Mouse (Mus musculus): Measurements from ENCODE around the gene BC052040. TPM values are rescaled to one million over a fixed set of nuclear protein-coding genes. Genes with fewer than 3 reads are reported as not detected.

BC052040 gene
- polyA plus RNA-seq, 1 experiment from 2014 or later: 12.2 TPM

DNA sequence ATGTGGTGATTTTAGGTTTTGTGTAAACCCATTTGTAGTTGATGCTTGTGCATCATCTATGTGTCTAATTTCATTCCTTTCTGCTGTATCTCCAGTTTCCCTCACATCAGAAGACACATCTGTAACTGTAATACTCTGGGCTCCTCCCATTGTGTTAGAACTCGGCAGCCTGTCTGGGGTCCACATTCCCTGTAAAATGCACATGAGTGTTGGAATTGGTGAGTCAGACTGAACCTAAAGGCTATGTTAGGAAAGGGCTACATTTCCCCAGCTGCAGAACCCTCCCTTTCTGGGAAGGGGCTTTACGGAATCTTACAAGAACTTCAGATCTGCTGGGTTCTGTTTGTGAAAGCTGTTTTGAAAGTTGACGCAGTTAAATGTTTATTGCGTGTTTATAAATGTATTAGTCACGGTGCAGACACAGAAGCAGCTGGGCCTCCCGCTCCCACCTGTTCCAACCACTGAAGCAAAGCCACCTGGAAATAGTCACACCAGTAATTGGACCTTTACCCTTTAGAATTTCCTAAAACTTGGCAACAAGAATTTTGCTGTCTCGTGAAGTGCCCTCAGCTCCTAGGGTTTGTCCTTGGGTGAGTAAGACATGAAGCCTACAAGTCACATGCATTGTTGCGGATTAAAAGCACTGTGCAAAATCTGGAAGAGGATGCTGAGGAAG is 151.6 kb downstream of the BC052040 start:
- ATAC-seq (ENCODE audit: insufficient number of reproducible peaks, insufficient read depth, low FRiP score, low TSS enrichment, low read depth): no peak
- no peak overlapping the region for H3K9ac ChIP-seq
- H3K4me1 ChIP-seq: peaks cover 9% of the 10 kb centered on the region
- no peaks in the 10 kb centered on the region; the same call in 1 of the 2 replicates for H3K36me3 ChIP-seq
- no peak overlapping the region for H3K4me2 ChIP-seq
- H3K27me3 ChIP-seq: peaks cover 16% of the 10 kb centered on the region; the same call in 1 of the 2 replicates
- WGBS: 47% methylated on average over 8 of the region's 8 CpGs
- no peaks in the 10 kb centered on the region for H3K9me3 ChIP-seq
- no peak overlapping the region for H3K4me3 ChIP-seq
- H3K27ac ChIP-seq: no peak overlapping the region

DNA sequence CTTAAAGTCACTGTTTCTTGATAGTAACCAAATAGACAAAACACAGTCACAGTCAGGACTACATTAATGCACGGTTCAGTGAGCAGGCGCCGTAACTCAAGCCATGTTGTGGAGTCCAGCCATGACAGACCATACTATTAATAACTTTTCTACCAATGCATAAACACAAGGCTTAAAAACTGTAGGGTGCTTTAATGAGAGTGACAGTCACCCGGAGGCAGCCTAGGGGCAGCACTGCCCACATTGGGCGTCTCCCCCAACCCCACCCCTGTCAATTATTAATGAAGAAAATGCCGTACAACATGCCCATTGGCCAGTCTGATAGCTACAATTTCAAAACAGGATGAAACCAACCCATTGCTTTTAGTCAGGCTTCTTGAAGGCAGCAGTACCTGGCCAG is 153.3 kb downstream of the BC052040 start:
- ATAC-seq (ENCODE audit: insufficient number of reproducible peaks, insufficient read depth, low FRiP score, low TSS enrichment, low read depth): no peak
- no peak overlapping the region for H3K4me2 ChIP-seq
- H3K9ac ChIP-seq: no peak overlapping the region
- no peak overlapping the region for H3K4me3 ChIP-seq
- H3K27me3 ChIP-seq: peaks cover 15% of the 10 kb centered on the region; the same call in 1 of the 2 replicates
- H3K4me1 ChIP-seq: peaks cover 9% of the 10 kb centered on the region
- no peaks in the 10 kb centered on the region for H3K36me3 ChIP-seq
- 90% methylated on average over 6 of the region's 6 CpGs for WGBS
- H3K9me3 ChIP-seq: no peaks in the 10 kb centered on the region
- H3K27ac ChIP-seq: no peak overlapping the region

DNA sequence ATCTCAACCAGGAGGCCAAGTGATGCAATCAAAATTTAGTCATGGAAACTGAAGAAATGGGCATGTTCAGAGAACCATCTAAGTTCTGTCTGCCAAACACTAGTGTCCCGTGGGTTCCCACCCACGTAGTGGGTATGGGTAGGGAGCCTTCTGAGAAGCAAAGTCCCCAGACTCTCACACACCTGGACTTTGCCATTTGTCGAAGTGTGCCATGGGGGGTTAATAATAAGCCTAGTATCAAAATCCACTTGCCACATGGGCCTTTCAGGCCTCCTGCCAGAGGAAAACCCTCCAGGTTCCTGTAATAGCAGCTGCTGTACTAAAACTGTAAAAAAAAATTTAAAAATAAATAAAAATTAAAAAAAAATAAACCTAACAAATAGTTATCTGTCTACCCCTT is 154.9 kb downstream of the BC052040 start:
- H3K36me3 ChIP-seq: no peaks in the 10 kb centered on the region
- no peak overlapping the region for H3K4me2 ChIP-seq
- 90% methylated on average over 3 of the region's 3 CpGs for WGBS
- 0 out of 2 replicates have a peak, but pooled peaks cover 5% of the 10 kb centered on the region for H3K27me3 ChIP-seq
- no peaks in the 10 kb centered on the region for H3K9me3 ChIP-seq
- no peak overlapping the region for H3K9ac ChIP-seq
- peaks cover 9% of the 10 kb centered on the region for H3K4me1 ChIP-seq
- no peak overlapping the region for H3K4me3 ChIP-seq
- H3K27ac ChIP-seq: no peak overlapping the region
- ATAC-seq (ENCODE audit: insufficient number of reproducible peaks, insufficient read depth, low FRiP score, low TSS enrichment, low read depth): no peak

- Histone ChIP-seq H3K36me3 (no peaks in the 10 kb centered on the region), H3K9ac (no peak overlapping the region), H3K27me3 (0 out of 2 replicates have a peak, but pooled peaks cover 5% of the 10 kb centered on the region), H3K9me3 (no peaks in the 10 kb centered on the region), H3K27ac (no peak overlapping the region), H3K4me2 (no peak overlapping the region), H3K4me1 (peaks cover 8% of the 10 kb centered on the region), H3K4me3 (no peak overlapping the region)
- WGBS: 22% methylated on average over 2 of the region's 2 CpGs
- no peak for ATAC-seq (ENCODE audit: insufficient number of reproducible peaks, insufficient read depth, low FRiP score, low TSS enrichment, low read depth)
Observed at GRCm38 (mm10) chr2:115737966-115738365, 156.4 kb downstream of the BC052040 start.

DNA sequence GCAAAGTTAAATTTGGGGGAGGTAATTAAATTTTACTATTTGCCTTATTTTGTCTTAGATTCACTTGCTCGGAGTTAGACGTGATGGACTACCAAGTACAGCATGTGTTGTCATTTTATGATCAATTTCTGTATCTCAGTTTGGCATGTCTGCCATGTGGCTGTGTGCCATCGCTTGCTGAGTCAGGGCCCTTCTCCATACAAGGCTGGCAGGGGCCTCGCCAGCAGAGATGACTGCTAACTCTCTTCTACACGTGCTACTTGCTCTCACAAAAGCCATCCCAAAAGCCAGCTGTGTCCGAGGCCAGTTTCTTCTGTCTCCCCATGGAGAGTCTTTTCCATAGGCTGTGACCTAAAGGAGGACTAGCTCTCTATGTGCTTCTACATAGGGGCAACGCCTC is 160.5 kb downstream of the BC052040 start:
- ATAC-seq (ENCODE audit: insufficient number of reproducible peaks, insufficient read depth, low FRiP score, low TSS enrichment, low read depth): no peak
- 66% methylated on average over 7 of the region's 7 CpGs for WGBS
- H3K4me2 ChIP-seq: no peak overlapping the region
- no peaks in the 10 kb centered on the region for H3K36me3 ChIP-seq
- no peak overlapping the region for H3K27ac ChIP-seq
- 0 out of 2 replicates have a peak, but pooled peaks cover 3% of the 10 kb centered on the region for H3K27me3 ChIP-seq
- H3K9ac ChIP-seq: no peak overlapping the region
- H3K4me3 ChIP-seq: no peak overlapping the region
- H3K4me1 ChIP-seq: peaks cover 3% of the 10 kb centered on the region
- H3K9me3 ChIP-seq: no peaks in the 10 kb centered on the region

DNA sequence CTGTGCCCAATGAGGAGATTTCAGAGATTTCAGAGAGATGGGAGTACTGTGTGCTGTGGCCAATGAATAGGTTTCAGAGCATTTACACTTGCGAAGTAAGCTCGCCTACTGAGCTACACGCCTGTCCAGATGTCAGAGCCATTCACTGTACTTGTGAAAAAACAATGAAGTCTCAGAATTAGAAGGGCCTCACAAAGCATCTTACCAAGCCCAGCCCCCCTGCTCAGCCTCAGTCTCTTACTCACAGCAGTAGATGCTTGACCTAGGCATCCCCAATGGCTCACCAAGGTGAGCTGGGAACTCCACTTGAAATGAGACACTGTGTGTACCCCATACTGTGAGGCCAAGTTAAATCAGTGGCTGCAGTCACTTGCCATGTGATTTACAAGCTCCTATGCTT is 166.1 kb downstream of the BC052040 start:
- Histone ChIP-seq H3K27me3 (no peaks in the 10 kb centered on the region), H3K9me3 (no peaks in the 10 kb centered on the region), H3K4me3 (no peak overlapping the region), H3K27ac (no peak overlapping the region), H3K4me1 (0 out of 2 replicates have a peak, but pooled peaks cover 2% of the 10 kb centered on the region), H3K4me2 (no peak overlapping the region), H3K36me3 (no peaks in the 10 kb centered on the region), H3K9ac (no peak overlapping the region)
- no peak for ATAC-seq (ENCODE audit: insufficient number of reproducible peaks, insufficient read depth, low FRiP score, low TSS enrichment, low read depth)
- 88% methylated on average over 3 of the region's 3 CpGs for WGBS

- H3K36me3 ChIP-seq: no peaks in the 10 kb centered on the region
- H3K9me3 ChIP-seq: no peaks in the 10 kb centered on the region
- no peak overlapping the region for H3K4me2 ChIP-seq
- no peak for ATAC-seq (ENCODE audit: insufficient number of reproducible peaks, insufficient read depth, low FRiP score, low TSS enrichment, low read depth)
- H3K4me1 ChIP-seq: 0 out of 2 replicates have a peak, but pooled peaks cover 2% of the 10 kb centered on the region
- 67% methylated on average over 7 of the region's 7 CpGs for WGBS
- H3K9ac ChIP-seq: no peak overlapping the region
- no peak overlapping the region for H3K27ac ChIP-seq
- H3K4me3 ChIP-seq: no peak overlapping the region
- no peaks in the 10 kb centered on the region for H3K27me3 ChIP-seq
Observed at GRCm38 (mm10) chr2:115751177-115751576, 169.7 kb downstream of the BC052040 start.

DNA sequence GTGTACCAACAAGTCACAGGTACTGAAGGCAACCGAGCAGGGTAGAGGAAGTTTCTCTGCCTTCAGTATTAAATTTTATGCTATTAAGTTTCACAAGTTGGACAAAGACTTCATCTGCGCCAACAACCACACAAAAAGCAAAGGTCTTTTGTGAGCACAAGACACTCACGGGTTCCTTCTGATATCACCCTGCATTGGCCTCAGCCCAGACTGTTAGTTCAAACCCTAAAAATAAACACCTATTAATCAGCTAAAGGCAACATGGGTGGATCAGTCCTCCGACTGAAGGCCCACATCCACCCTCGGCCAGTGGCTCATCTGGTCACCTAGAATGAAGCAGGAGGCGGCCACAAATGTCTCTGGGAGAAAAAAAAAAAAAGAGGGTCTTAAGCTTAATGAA is 176.2 kb downstream of the BC052040 start:
- Histone ChIP-seq H3K4me3 (no peak overlapping the region), H3K9me3 (no peaks in the 10 kb centered on the region), H3K27ac (no peak overlapping the region), H3K4me1 (no peaks in the 10 kb centered on the region), H3K36me3 (no peaks in the 10 kb centered on the region), H3K9ac (no peak overlapping the region), H3K4me2 (no peak overlapping the region), H3K27me3 (no peaks in the 10 kb centered on the region)
- 62% methylated on average over 6 of the region's 6 CpGs for WGBS
- no peak for ATAC-seq (ENCODE audit: insufficient number of reproducible peaks, insufficient read depth, low FRiP score, low TSS enrichment, low read depth)

DNA sequence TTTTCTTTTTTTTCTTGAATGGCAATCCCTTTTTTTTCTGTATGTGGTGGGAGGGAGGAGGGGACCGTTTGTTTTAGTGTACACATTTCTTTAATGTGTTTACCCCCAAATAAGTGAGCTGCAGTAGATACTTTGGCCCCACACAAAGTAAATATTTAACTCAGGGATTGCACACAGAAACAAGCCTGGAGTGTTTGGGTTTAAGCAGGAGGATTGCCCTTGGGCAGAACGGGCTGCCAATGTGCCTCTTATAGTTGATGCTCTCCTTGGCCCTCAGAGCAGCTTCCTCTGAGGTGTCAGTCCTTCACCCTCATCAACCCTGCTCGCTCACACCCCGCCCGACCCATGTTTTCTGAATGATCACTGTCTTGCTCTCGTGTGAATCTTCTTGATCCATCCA is 177.0 kb downstream of the BC052040 start:
- no peak for ATAC-seq (ENCODE audit: insufficient number of reproducible peaks, insufficient read depth, low FRiP score, low TSS enrichment, low read depth)
- H3K9me3 ChIP-seq: no peaks in the 10 kb centered on the region
- H3K9ac ChIP-seq: no peak overlapping the region
- no peak overlapping the region for H3K4me3 ChIP-seq
- H3K27me3 ChIP-seq: no peaks in the 10 kb centered on the region
- H3K4me1 ChIP-seq: no peaks in the 10 kb centered on the region
- no peak overlapping the region for H3K27ac ChIP-seq
- 77% methylated on average over 6 of the region's 6 CpGs for WGBS
- H3K4me2 ChIP-seq: no peak overlapping the region
- H3K36me3 ChIP-seq: no peaks in the 10 kb centered on the region

- Histone ChIP-seq H3K36me3 (no peaks in the 10 kb centered on the region), H3K9me3 (no peaks in the 10 kb centered on the region), H3K4me2 (no peak overlapping the region), H3K9ac (no peak overlapping the region), H3K27ac (no peak overlapping the region), H3K4me3 (no peak overlapping the region), H3K27me3 (no peaks in the 10 kb centered on the region), H3K4me1 (no peaks in the 10 kb centered on the region)
- WGBS: 79% methylated on average over 8 of the region's 8 CpGs
- ATAC-seq (ENCODE audit: insufficient number of reproducible peaks, insufficient read depth, low FRiP score, low TSS enrichment, low read depth): no peak
Observed at GRCm38 (mm10) chr2:115764595-115765305, 183.2 kb downstream of the BC052040 start.

DNA sequence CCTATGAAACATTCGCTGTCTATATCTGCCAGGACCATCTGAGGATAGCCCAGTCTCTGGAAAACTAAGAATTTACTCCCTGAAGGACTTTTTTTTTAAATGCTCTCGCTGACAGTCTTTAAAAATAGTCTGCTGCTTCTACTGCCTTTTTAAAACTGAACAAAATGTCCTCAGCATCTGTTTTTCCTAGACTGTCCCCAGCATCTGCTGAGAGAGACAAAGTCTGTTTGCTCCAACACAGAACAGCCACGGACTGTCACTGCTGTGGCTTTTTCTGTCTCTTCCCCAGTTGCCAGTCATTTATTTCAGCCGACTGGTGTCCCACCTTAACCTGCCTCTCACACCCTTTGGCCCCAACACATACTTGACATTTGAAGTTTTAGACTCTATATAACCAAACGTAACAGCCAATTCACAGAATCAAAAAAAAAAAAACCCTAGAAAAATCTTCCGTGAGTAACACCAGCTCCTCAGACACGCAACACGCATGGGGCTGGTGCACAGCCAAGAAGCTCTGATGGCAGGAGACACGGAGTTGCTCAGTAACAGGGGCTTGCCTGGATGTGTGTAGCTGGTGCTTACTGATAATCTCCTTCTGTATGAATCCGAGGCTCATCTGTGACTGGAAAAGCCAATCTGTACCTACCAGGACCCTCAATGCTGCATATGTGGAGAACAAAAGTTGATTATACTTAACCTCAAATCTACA is 188.2 kb downstream of the BC052040 start:
- no peaks in the 10 kb centered on the region for H3K4me1 ChIP-seq
- H3K27ac ChIP-seq: no peak overlapping the region
- ATAC-seq (ENCODE audit: insufficient number of reproducible peaks, insufficient read depth, low FRiP score, low TSS enrichment, low read depth): no peak
- no peak overlapping the region for H3K4me2 ChIP-seq
- no peak overlapping the region for H3K4me3 ChIP-seq
- no peak overlapping the region for H3K9ac ChIP-seq
- H3K9me3 ChIP-seq: no peaks in the 10 kb centered on the region
- no peaks in the 10 kb centered on the region for H3K27me3 ChIP-seq
- 86% methylated on average over 10 of the region's 10 CpGs for WGBS
- H3K36me3 ChIP-seq: no peaks in the 10 kb centered on the region
